ENCODE assay signal across 8 mouse cellular contexts in genomic region chr12:69476631-69477091, GRCm38 (mm10).
DNase-seq lines count a peak whose midpoint lies in the region; ATAC-seq and TF ChIP-seq lines count a peak whose summit lies in the region.

No protein-coding gene starts in this region.

- TF ChIP-seq CTCF in lung, embryonic 14.5 days (IDR thresholded peaks at IDR 0.05; ENCODE audit: low read depth) = no peak

- no peaks in the 10 kb centered on the region for H3K27me3 ChIP-seq in lung, embryonic 14.5 days (ENCODE audit: insufficient read depth, low read length)
- no peaks in the 10 kb centered on the region for H3K27me3 ChIP-seq in hindbrain, embryonic 11.5 days (ENCODE audit: control insufficient read depth, insufficient read depth, low read length)
- peaks cover 11% of the 10 kb centered on the region for H3K27me3 ChIP-seq in midbrain, embryonic 12.5 days

- H3K27ac ChIP-seq in lung, embryonic 14.5 days (ENCODE audit: low read depth) = no peak overlapping the region
- H3K27ac ChIP-seq in hindbrain, embryonic 11.5 days (ENCODE audit: low read depth, low read length) = no peak overlapping the region
- H3K27ac ChIP-seq in midbrain, embryonic 12.5 days (replicated peaks) = no peak overlapping the region

- H3K4me1 ChIP-seq in lung, embryonic 14.5 days (ENCODE audit: insufficient read depth) = 0 out of 2 replicates have a peak, but pooled peaks cover 14% of the 10 kb centered on the region
- peaks cover 4% of the 10 kb centered on the region; the same call in 1 of the 2 replicates for H3K4me1 ChIP-seq in hindbrain, embryonic 11.5 days (replicated peaks; ENCODE audit: control insufficient read depth, insufficient read depth, low read length)
- H3K4me1 ChIP-seq in midbrain, embryonic 12.5 days = peaks cover 21% of the 10 kb centered on the region

- ATAC-seq in lung, embryonic 14.5 days (ENCODE audit: insufficient read depth) = no peak
- ATAC-seq in hindbrain, embryonic 11.5 days (ENCODE audit: low FRiP score) = peak; percentile 70; the same call in 1 of the 2 replicates
- ATAC-seq in midbrain, embryonic 12.5 days (ENCODE audit: low FRiP score, low read depth) = peak; percentile 34; the same call in 1 of the 2 replicates
- no peak for ATAC-seq in erythroblast, adult 5-6 weeks (replicated peaks; ENCODE audit: low FRiP score, poor library complexity, severe bottlenecking)

- no peak for DNase-seq in lung, embryonic 14.5 days
- no peak for DNase-seq in lung, adult 18-20 months
- peak; percentile 49 for DNase-seq in embryo, embryonic 9.5 days (ENCODE audit: extremely low spot score)
- peak; percentile 46 for DNase-seq in hindbrain, embryonic 11.5 days (ENCODE audit: low spot score)
- DNase-seq in thymus, postnatal 14 days = peak; percentile 67
- no peak for DNase-seq in adrenal gland, postnatal 4 days (ENCODE audit: low spot score in 2 of 2)

- H3K4me2 ChIP-seq in lung, embryonic 14.5 days = peak overlapping the region; percentile 31
- peak overlapping the region; percentile 39 for H3K4me2 ChIP-seq in hindbrain, embryonic 11.5 days (replicated peaks; ENCODE audit: low read depth, low read length)
- H3K4me2 ChIP-seq in midbrain, embryonic 12.5 days (replicated peaks) = peak overlapping the region; percentile 46

- no peaks in the 10 kb centered on the region for H3K36me3 ChIP-seq in lung, embryonic 14.5 days (ENCODE audit: insufficient read depth)
- H3K36me3 ChIP-seq in hindbrain, embryonic 11.5 days (ENCODE audit: control insufficient read depth, insufficient read depth, low read length) = no peaks in the 10 kb centered on the region
- H3K36me3 ChIP-seq in midbrain, embryonic 12.5 days = no peaks in the 10 kb centered on the region

- no peaks in the 10 kb centered on the region for H3K9me3 ChIP-seq in lung, embryonic 14.5 days (ENCODE audit: low read depth, low read length)
- H3K9me3 ChIP-seq in hindbrain, embryonic 11.5 days (ENCODE audit: control insufficient read depth, low read length) = no peaks in the 10 kb centered on the region
- no peaks in the 10 kb centered on the region for H3K9me3 ChIP-seq in midbrain, embryonic 12.5 days

- H3K9ac ChIP-seq in lung, embryonic 14.5 days = peak overlapping the region; percentile 42; the same call in 1 of the 2 replicates
- H3K9ac ChIP-seq in hindbrain, embryonic 11.5 days (ENCODE audit: low read depth, low read length) = 0 out of 2 replicates have a peak overlapping the region, but pooled peaks have one; percentile 42
- H3K9ac ChIP-seq in midbrain, embryonic 12.5 days (replicated peaks) = peak overlapping the region; percentile 32; the same call in 1 of the 2 replicates

- 20% methylated on average over 18 of the region's 18 CpGs for WGBS in lung, embryonic 14.5 days
- 11% methylated on average over 16 of the region's 18 CpGs for WGBS in hindbrain, embryonic 11.5 days
- WGBS in midbrain, embryonic 12.5 days = 8% methylated on average over 18 of the region's 18 CpGs

- H3K4me3 ChIP-seq in lung, embryonic 14.5 days (ENCODE audit: low read depth, low read length) = no peak overlapping the region
- no peak overlapping the region for H3K4me3 ChIP-seq in hindbrain, embryonic 11.5 days (ENCODE audit: low read depth, low read length)
- H3K4me3 ChIP-seq in midbrain, embryonic 12.5 days = no peak overlapping the region

Comparison
In these comparisons a context has a peak if more than half of its experiments do, and no peak if none do; other contexts are left out.
1. ATAC-seq: peak in hindbrain, embryonic 11.5 days (single experiment) and midbrain, embryonic 12.5 days (single experiment); none in lung, embryonic 14.5 days (single experiment) and erythroblast, adult 5-6 weeks (single experiment).
2. DNase-seq: peak in embryo, embryonic 9.5 days (single experiment), hindbrain, embryonic 11.5 days (single experiment) and thymus, postnatal 14 days (single experiment); none in lung, embryonic 14.5 days (single experiment), lung, adult 18-20 months (0 of 2) and adrenal gland, postnatal 4 days (0 of 2).
3. Peak in every context shown above with its lines, with median percentiles within 50 percentile points of each other: H3K4me2 ChIP-seq and H3K9ac ChIP-seq.